Mouse (Mus musculus): ENCODE data around the gene Cd22.

Cd22 gene

DNA sequence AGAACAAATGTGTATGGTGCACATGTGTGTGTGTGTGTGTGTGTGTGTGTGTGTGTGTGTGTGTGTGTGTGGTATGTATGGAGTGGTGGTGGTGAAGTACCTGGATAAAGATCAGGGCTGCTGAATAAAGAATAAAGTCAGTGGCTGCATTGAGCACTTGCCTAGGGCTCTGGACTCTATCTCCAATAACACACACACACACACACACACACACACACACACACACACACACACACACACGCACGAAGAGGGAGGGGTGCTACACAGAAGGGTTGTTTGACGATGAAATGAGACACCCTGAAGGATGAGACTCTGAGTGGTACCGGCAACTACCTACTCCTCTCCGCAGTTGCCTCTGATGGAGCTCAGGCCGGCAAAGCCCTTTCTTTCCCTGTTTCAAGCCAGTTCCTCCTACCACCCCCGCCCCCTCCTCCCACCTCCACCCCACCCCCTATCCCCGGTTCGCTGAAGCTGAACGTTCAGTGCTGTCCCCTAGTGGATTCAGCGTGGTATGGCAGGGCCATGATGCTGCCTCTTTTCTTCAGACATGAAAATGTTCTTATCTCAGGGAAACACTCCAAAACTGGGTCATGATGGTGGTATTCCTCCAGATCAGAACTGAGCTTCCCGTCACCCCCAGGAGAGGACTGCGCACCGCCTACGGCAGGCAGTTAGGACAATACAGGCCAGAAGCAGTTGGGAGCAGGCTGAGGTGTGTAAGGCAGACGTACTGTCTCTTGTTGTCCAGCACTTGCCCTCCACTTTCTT, 20.3 kb downstream of the Cd22 start:
- TF ChIP-seq POU5F1 (IDR thresholded peaks at IDR 0.05; ENCODE audit: borderline replicate concordance, low read length) (no peak), CTCF (conservative IDR thresholded peaks at IDR 0.05; ENCODE audit: low read length) (peak; percentile 93), NANOG (IDR thresholded peaks at IDR 0.05; ENCODE audit: borderline replicate concordance, low read length) (no peak)
- no peaks in the 10 kb centered on the region for H3K9me3 ChIP-seq (ENCODE audit: low read length)

DNA sequence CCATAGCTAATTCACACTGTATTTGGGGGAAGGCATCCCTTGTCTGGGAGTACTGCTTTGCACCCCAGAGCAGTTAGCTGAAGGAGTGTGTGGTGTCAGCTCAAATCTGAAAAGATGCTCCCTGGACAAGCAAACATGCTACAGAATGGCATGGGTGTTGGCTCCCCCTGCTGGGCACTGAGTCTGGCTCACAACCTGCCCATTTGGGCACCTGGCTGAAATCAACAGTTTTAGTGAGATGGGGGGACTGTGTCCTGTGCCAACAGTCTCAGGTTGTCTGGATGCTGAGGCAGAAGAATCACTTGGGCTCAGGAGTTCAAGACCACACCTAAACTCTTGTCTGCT, 20.9 kb downstream of the Cd22 start:
- H3K36me3 ChIP-seq (ENCODE audit: insufficient read depth, low read length), result no peaks in the 10 kb centered on the region
- H3K4me1 ChIP-seq (replicated peaks; ENCODE audit: low read depth, low read length), result peaks cover 37% of the 10 kb centered on the region
- TF ChIP-seq NANOG (IDR thresholded peaks at IDR 0.05; ENCODE audit: borderline replicate concordance, low read length), result no peak
- no peak for TF ChIP-seq POU5F1 (IDR thresholded peaks at IDR 0.05; ENCODE audit: borderline replicate concordance, low read length)
- peak; percentile 66 for TF ChIP-seq CTCF (conservative IDR thresholded peaks at IDR 0.05; ENCODE audit: low read length)
- no peak overlapping the region for H3K4me3 ChIP-seq (replicated peaks; ENCODE audit: low read length)
- H3K27me3 ChIP-seq (ENCODE audit: insufficient read depth, low read length), result peaks cover 36% of the 10 kb centered on the region
- H3K9me3 ChIP-seq (ENCODE audit: low read length), result no peaks in the 10 kb centered on the region

More for the DNA sequence above, 20.3 kb downstream of the Cd22 start:
- Histone ChIP-seq H3K4me3 (replicated peaks; ENCODE audit: low read length) (peak overlapping the region; percentile 68), H3K4me1 (replicated peaks; ENCODE audit: low read depth, low read length) (peaks cover 33% of the 10 kb centered on the region), H3K27me3 (ENCODE audit: insufficient read depth, low read length) (peaks cover 30% of the 10 kb centered on the region), H3K36me3 (ENCODE audit: insufficient read depth, low read length) (no peaks in the 10 kb centered on the region)

DNA sequence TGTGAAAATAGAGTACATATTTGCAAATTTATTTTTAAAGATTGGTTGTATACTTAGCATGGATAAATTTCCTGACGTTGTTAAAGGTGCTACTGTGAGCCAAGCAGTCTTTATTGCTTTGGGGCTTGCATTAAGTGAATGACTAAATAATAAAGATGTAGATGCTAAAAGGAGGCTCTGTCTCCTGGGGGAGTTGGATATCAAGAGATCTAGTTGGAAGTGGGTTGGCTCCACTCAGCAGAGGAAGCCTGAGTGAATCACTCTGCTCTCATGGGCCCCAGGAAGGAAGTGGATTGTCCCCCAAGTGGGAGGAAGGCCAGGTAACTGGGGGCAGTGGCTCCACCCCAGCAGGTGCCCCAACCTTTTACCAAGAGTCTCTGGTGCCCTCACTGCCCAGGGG, 22.4 kb downstream of the Cd22 start:
- H3K27me3 ChIP-seq (ENCODE audit: insufficient read depth, low read length), result peaks cover 40% of the 10 kb centered on the region
- no peaks in the 10 kb centered on the region for H3K36me3 ChIP-seq (ENCODE audit: insufficient read depth, low read length)
- no peak for TF ChIP-seq CTCF (conservative IDR thresholded peaks at IDR 0.05; ENCODE audit: low read length)
- no peak for TF ChIP-seq POU5F1 (IDR thresholded peaks at IDR 0.05; ENCODE audit: borderline replicate concordance, low read length)
- no peak for TF ChIP-seq NANOG (IDR thresholded peaks at IDR 0.05; ENCODE audit: borderline replicate concordance, low read length)
- H3K4me1 ChIP-seq (replicated peaks; ENCODE audit: low read depth, low read length), result peaks cover 44% of the 10 kb centered on the region
- H3K4me3 ChIP-seq (replicated peaks; ENCODE audit: low read length), result no peak overlapping the region
- no peaks in the 10 kb centered on the region for H3K9me3 ChIP-seq (ENCODE audit: low read length)

DNA sequence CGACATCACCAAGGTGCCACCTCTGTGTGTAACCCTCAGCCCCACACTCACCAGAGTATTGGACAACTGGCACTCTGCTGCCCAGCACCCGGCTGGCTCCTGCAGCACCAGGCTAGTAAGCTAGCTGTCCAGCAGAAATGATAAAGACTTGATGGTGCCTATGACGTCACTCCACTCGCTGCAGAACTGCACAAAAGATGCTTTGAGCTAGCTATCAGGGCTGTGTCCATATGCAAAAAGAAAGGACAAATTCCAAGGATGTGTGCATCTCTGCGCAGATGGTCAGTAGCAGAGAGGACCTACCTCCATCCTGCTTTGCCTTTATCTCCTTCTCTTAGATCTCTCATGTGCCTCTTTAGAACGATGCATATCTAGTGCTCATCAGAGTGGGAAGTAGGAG, 24.1 kb downstream of the Cd22 start, which contains the start of gene Ffar3:
TSS of gene Ffar3 (minus strand) at position 101 of the 400 bp plus-strand sequence.
- Histone ChIP-seq H3K27me3 (ENCODE audit: insufficient read depth, low read length) (peaks cover 32% of the 10 kb centered on the region), H3K9me3 (ENCODE audit: low read length) (no peaks in the 10 kb centered on the region), H3K36me3 (ENCODE audit: insufficient read depth, low read length) (no peaks in the 10 kb centered on the region), H3K4me1 (replicated peaks; ENCODE audit: low read depth, low read length) (peaks cover 45% of the 10 kb centered on the region), H3K4me3 (replicated peaks; ENCODE audit: low read length) (peak within 1 kb of the TSS; percentile 70)
- TF ChIP-seq CTCF (conservative IDR thresholded peaks at IDR 0.05; ENCODE audit: low read length) (no peak), NANOG (IDR thresholded peaks at IDR 0.05; ENCODE audit: borderline replicate concordance, low read length) (no peak), POU5F1 (IDR thresholded peaks at IDR 0.05; ENCODE audit: borderline replicate concordance, low read length) (no peak)

DNA sequence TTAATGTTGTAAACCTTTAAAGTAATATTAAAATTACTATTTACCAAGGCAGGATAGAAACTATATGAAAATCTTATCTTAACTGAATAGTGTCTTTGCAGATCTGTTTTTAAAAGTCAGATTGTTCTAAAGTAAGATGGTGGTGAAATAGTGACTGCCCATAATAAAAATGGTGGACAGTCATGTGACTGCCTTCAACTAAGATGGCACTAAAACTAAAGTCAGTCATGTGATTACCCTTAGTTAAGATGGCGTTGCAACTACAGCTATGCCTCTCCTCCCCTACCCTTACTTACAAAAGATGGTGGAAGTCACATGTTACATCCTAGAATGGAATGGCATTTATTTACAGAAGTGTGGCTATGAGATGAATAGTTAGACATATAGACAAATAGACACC, 28.7 kb downstream of the Cd22 start:
- TF ChIP-seq NANOG (IDR thresholded peaks at IDR 0.05; ENCODE audit: borderline replicate concordance, low read length), result no peak
- no peak for TF ChIP-seq CTCF (conservative IDR thresholded peaks at IDR 0.05; ENCODE audit: low read length)
- no peak for TF ChIP-seq POU5F1 (IDR thresholded peaks at IDR 0.05; ENCODE audit: borderline replicate concordance, low read length)
- Histone ChIP-seq H3K4me3 (replicated peaks; ENCODE audit: low read length) (no peak overlapping the region), H3K4me1 (replicated peaks; ENCODE audit: low read depth, low read length) (peaks cover 60% of the 10 kb centered on the region), H3K36me3 (ENCODE audit: insufficient read depth, low read length) (no peaks in the 10 kb centered on the region), H3K27me3 (ENCODE audit: insufficient read depth, low read length) (peaks cover 28% of the 10 kb centered on the region), H3K9me3 (ENCODE audit: low read length) (no peaks in the 10 kb centered on the region)

DNA sequence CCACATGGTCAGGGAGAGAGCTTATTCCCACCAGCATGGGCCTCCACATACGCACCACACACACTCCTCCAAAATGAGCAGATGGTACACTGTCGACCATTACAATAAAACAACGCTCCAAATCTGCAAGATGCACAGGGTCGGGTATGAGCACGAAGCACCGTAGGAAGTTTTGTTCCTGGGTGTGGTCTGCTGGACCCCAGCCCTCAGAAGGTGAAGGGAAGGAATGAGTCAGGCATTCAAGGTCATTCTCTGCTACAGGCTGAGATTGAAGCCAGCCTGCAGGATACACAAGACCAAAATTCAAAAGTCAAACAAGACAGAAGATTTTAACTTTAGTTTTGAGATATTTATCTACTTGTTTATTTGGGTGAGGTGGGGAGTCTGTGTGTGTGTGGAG, 32.2 kb downstream of the Cd22 start:
- Histone ChIP-seq H3K27me3 (ENCODE audit: insufficient read depth, low read length) (0 out of 2 replicates have a peak, but pooled peaks cover 2% of the 10 kb centered on the region), H3K4me3 (replicated peaks; ENCODE audit: low read length) (no peak overlapping the region), H3K4me1 (replicated peaks; ENCODE audit: low read depth, low read length) (peaks cover 64% of the 10 kb centered on the region), H3K36me3 (ENCODE audit: insufficient read depth, low read length) (no peaks in the 10 kb centered on the region), H3K9me3 (ENCODE audit: low read length) (no peaks in the 10 kb centered on the region)
- TF ChIP-seq POU5F1 (IDR thresholded peaks at IDR 0.05; ENCODE audit: borderline replicate concordance, low read length) (no peak), NANOG (IDR thresholded peaks at IDR 0.05; ENCODE audit: borderline replicate concordance, low read length) (no peak), CTCF (conservative IDR thresholded peaks at IDR 0.05; ENCODE audit: low read length) (no peak)

DNA sequence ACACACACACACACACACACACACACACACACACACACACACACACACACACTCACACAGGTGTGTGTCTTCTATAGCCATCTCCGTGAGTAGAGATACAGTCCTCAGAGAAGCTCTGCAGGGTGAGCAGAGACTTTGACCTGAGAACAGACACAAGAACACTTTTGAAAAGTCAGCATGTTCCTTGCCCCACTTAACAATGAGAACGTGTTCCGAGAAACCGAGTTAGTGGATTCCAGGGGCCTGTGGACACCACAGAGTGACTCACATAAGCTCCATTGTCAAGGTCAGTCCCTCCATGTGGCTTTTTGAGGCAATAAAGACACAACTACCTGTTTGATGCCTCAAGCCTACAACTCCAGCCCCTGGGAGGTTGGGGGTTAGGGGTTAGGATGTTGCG, 32.8 kb downstream of the Cd22 start:
- Histone ChIP-seq H3K4me1 (replicated peaks; ENCODE audit: low read depth, low read length) (peaks cover 66% of the 10 kb centered on the region), H3K4me3 (replicated peaks; ENCODE audit: low read length) (no peak overlapping the region), H3K27me3 (ENCODE audit: insufficient read depth, low read length) (no peaks in the 10 kb centered on the region), H3K36me3 (ENCODE audit: insufficient read depth, low read length) (no peaks in the 10 kb centered on the region), H3K9me3 (ENCODE audit: low read length) (no peaks in the 10 kb centered on the region)
- no peak for TF ChIP-seq POU5F1 (IDR thresholded peaks at IDR 0.05; ENCODE audit: borderline replicate concordance, low read length)
- no peak for TF ChIP-seq NANOG (IDR thresholded peaks at IDR 0.05; ENCODE audit: borderline replicate concordance, low read length)
- no peak for TF ChIP-seq CTCF (conservative IDR thresholded peaks at IDR 0.05; ENCODE audit: low read length)

DNA sequence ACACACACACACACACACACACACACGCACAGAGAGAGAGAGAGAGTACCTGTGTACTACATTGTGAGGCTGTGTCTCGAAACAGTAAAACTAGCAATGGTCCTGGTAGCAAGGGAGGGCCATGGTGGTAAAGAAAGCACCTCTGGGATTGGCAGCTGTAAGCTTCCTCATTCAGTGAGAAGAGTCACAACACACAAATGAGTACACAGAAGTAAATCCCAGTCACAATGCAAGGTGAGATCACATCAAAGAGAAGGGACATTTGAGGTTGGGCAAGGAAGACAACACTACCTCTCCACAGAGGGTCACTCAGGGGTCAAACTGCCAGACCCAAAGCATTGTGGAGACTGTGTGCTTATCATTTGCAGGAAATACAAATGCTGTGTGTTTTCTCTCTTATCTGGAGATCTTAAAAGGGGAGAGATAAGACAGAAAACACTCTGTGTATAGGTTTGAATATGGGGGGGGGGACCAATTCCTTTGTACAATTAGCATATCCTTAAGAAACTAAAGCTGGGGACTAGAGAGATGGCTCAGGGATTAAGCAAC, 33.6 kb downstream of the Cd22 start:
- Histone ChIP-seq H3K27me3 (ENCODE audit: insufficient read depth, low read length) (no peaks in the 10 kb centered on the region), H3K4me1 (replicated peaks; ENCODE audit: low read depth, low read length) (peaks cover 69% of the 10 kb centered on the region), H3K36me3 (ENCODE audit: insufficient read depth, low read length) (no peaks in the 10 kb centered on the region), H3K9me3 (ENCODE audit: low read length) (no peaks in the 10 kb centered on the region), H3K4me3 (replicated peaks; ENCODE audit: low read length) (0 out of 2 replicates have a peak overlapping the region, but pooled peaks have one; percentile 11)
- TF ChIP-seq CTCF (conservative IDR thresholded peaks at IDR 0.05; ENCODE audit: low read length), result no peak
- TF ChIP-seq NANOG (IDR thresholded peaks at IDR 0.05; ENCODE audit: borderline replicate concordance, low read length), result no peak
- TF ChIP-seq POU5F1 (IDR thresholded peaks at IDR 0.05; ENCODE audit: borderline replicate concordance, low read length), result no peak

All from E14TG2a.4 (cell line).